Mouse (Mus musculus): Measurements from ENCODE around the gene Rgl2. TPM values are rescaled to one million over a fixed set of nuclear protein-coding genes. Genes with fewer than 3 reads are reported as not detected.
A peak's percentile ranks its signal among the peaks of the same experiment; 100 is the strongest.
"Not testable (repeated sequence)": the region's sequence is repeated elsewhere in the genome, so short reads cannot be mapped to it uniquely, and the experiment has no call there.

Rgl2 gene
- polyA plus RNA-seq, 1 experiment = 272 TPM

DNA sequence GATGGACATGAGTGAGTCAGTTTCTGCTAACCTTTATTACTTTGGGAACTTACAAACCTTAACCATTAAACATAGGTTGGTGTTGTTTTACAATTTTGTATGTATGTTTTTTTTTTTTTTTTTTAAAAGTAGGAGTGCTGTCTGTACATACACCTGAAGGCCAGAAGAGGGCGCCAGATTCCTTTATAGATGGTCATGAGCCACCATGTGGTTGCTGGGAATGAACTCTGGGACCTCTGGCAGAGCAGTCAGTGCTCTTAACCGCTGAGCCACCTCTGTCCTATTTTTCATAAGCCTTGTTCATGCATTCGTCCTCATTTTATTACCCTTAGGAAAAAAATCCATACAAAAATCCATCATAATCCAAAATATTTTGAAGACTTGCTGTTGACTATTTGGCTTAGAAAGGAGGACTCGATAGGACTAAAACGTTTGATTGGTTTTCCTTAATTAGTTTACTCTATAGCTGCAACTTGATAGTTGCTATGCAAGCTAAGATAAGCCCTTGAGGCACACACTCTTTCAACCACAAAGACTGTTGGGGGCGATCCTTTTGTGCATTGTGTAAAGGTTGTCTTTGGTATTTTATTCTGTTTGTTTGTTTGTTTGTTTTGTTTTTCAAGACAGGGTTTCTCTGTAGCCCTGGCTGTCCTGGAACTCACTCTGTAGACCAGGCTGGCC is 32.1 kb upstream of the Rgl2 start:
- no peak for TF ChIP-seq POLR2A (IDR thresholded peaks at IDR 0.05; ENCODE audit: borderline replicate concordance, extremely low read depth, low read depth, low read length)
- TF ChIP-seq CTCF (IDR thresholded peaks at IDR 0.05; ENCODE audit: insufficient read depth, low read length) = peak; percentile 54
- no peaks in the 10 kb centered on the region for H3K4me1 ChIP-seq (ENCODE audit: control insufficient read depth, insufficient read depth, low read length)
- no peak overlapping the region for H3K4me3 ChIP-seq (replicated peaks; ENCODE audit: extremely low read depth, low read depth, low read length)
- 42% methylated on average over 6 of the region's 6 CpGs for WGBS
- DNase-seq = no peak

DNA sequence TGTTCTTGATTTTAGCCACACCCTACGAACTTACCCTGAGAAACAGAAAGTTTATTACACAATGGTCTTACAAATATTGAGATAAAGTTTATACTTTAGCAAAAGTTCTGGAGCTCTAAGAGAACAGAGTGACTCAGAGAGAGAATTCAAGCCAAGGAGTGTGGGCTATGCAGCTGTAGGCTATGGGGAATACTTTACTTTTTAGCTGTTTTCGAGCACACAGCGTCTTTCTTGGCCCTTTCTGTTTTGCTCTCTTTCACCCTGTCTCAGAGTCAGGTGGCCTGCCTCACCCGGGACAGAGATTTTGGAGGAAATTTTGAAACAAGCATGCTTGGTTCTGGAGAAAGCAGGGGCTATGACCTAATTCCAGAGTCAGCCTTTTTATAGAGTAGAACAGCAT is 31.1 kb upstream of the Rgl2 start:
- not testable (repeated sequence) for DNase-seq; H3K4me1 ChIP-seq (ENCODE audit: control insufficient read depth, insufficient read depth, low read length); H3K4me3 ChIP-seq (replicated peaks; ENCODE audit: extremely low read depth, low read depth, low read length)
- WGBS = 71% methylated on average over 4 of the region's 4 CpGs

DNA sequence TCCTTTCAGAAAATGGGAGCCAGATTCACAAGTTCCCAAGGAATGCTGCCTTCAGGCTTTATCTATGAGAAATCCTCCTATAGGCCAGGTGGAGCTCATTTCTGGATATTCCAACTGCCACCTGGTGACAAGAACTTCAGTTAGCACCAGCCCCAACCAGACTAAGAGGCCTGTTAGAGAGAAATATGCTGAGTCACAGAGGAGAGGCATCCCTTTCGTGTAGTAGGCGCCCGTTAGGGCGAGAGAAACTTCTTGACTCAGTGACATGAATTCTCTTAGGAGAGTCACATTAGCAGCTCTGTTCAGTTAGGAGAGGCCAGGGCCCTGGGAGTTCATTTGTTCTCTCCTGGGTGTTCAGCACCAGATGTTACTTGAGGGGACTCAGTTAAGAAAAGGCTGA is 29.7 kb upstream of the Rgl2 start:
- no peak overlapping the region for H3K4me3 ChIP-seq (replicated peaks; ENCODE audit: extremely low read depth, low read depth, low read length)
- H3K4me1 ChIP-seq (ENCODE audit: control insufficient read depth, insufficient read depth, low read length) = no peaks in the 10 kb centered on the region
- WGBS = 72% methylated on average over 4 of the region's 4 CpGs
- no peak for DNase-seq
- no peak for TF ChIP-seq CTCF (IDR thresholded peaks at IDR 0.05; ENCODE audit: insufficient read depth, low read length)
- no peak for TF ChIP-seq POLR2A (IDR thresholded peaks at IDR 0.05; ENCODE audit: borderline replicate concordance, extremely low read depth, low read depth, low read length)

DNA sequence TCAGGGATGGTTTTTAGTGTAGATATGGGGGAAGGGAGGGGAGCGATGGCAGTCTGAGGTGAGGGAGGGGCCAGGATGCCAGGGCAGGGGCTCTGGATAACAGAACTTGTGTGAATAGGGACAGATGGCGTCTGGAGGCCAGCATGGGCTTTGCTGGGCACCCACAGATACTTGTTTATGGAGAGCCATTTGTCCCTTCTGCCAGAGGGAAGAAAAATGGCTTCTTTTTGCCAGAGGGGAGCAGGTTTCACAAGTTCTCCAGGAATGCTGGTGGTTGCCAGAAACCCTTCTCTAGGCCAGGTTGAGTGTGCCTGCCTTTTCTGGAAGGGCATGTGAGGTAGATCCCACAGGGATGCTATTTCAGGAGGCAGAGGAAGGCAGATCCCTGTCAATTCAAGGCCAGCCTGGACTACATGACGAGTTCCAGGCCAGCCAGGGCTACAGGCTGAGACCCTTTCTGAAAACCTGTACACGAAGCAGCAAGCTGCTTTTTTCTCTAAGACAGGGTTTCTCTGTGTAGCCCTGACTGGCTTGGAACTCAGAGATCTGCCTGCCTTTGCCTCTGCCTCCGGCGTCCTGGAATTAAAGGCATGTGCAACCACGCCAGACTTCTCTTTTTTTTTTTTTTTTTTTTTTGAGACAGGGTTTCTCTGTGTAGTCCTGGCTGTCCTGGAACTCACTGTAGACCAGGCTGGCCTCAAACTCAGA is 28.9 kb upstream of the Rgl2 start:
- DNase-seq = no peak
- Histone ChIP-seq H3K4me3 (replicated peaks; ENCODE audit: extremely low read depth, low read depth, low read length) (no peak overlapping the region), H3K4me1 (ENCODE audit: control insufficient read depth, insufficient read depth, low read length) (no peaks in the 10 kb centered on the region)
- 68% methylated on average over 7 of the region's 7 CpGs for WGBS
- TF ChIP-seq CTCF (IDR thresholded peaks at IDR 0.05; ENCODE audit: insufficient read depth, low read length) (no peak), POLR2A (IDR thresholded peaks at IDR 0.05; ENCODE audit: borderline replicate concordance, extremely low read depth, low read depth, low read length) (no peak)

DNA sequence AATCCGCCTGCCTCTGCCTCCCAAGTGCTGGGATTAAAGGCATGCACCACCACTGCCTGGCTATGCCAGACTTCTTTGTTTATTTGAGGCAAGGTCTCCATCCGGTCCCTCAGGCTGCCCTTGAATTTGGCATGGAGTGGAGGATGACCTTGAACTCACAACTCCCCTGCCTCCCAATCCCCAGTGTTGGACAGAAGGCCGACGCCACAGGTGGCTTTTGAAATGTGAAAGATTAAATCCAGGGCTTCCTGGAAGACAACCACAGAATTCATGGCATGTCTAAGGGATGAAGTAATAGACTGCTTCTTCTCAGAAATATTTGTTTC is 28.4 kb upstream of the Rgl2 start:
- Histone ChIP-seq H3K4me3 (replicated peaks; ENCODE audit: extremely low read depth, low read depth, low read length) (no peak overlapping the region), H3K4me1 (ENCODE audit: control insufficient read depth, insufficient read depth, low read length) (no peaks in the 10 kb centered on the region)
- no peak for DNase-seq
- no peak for TF ChIP-seq CTCF (IDR thresholded peaks at IDR 0.05; ENCODE audit: insufficient read depth, low read length)
- no peak for TF ChIP-seq POLR2A (IDR thresholded peaks at IDR 0.05; ENCODE audit: borderline replicate concordance, extremely low read depth, low read depth, low read length)
- 79% methylated on average over 4 of the region's 4 CpGs for WGBS

DNA sequence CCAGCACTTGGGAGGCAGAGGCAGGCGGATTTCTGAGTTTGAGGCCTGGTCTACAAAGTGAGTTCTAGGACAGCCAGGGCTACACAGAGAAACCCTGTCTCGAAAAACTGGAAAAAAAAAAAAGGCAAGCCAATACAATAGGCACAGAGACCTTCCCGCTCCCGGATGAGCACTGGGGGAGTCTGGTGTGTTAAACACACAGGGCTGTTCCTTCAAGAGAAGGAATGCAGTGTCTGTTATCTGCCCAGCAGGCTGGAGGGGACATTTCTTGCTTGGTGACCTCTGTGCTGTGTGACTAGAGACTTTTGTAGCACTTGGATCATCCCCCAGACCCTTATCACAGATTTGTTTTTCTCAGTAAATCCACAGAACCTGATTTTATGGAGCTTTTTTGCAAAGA is 27.7 kb upstream of the Rgl2 start:
- H3K4me3 ChIP-seq (replicated peaks; ENCODE audit: extremely low read depth, low read depth, low read length) = no peak overlapping the region
- TF ChIP-seq POLR2A (IDR thresholded peaks at IDR 0.05; ENCODE audit: borderline replicate concordance, extremely low read depth, low read depth, low read length) (no peak), CTCF (IDR thresholded peaks at IDR 0.05; ENCODE audit: insufficient read depth, low read length) (no peak)
- WGBS = 49% methylated on average over 4 of the region's 4 CpGs
- no peak for DNase-seq
- H3K4me1 ChIP-seq (ENCODE audit: control insufficient read depth, insufficient read depth, low read length) = no peaks in the 10 kb centered on the region

DNA sequence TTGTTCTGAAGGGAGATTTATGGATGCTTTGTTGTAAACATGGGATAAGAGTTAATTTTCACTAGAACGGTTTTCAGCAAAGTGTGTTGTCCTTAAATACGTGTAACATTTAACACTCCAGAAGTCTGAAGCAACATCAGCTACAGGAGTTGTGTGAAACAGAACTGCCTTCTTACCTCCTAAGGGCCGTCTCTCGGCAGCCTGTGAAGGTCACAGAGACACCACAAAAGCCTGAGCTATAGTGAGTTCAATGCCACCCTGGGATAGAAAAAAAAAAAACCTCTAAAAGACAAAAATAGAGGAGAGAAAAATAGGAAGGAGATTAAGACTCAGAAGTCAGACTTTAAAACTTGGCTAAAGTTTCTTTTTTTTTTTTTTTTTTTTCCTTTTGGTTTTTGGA is 27.3 kb upstream of the Rgl2 start:
- WGBS = 55% methylated on average over 4 of the region's 4 CpGs
- DNase-seq = no peak
- Histone ChIP-seq H3K4me3 (replicated peaks; ENCODE audit: extremely low read depth, low read depth, low read length) (no peak overlapping the region), H3K4me1 (ENCODE audit: control insufficient read depth, insufficient read depth, low read length) (no peaks in the 10 kb centered on the region)
- no peak for TF ChIP-seq CTCF (IDR thresholded peaks at IDR 0.05; ENCODE audit: insufficient read depth, low read length)
- no peak for TF ChIP-seq POLR2A (IDR thresholded peaks at IDR 0.05; ENCODE audit: borderline replicate concordance, extremely low read depth, low read depth, low read length)

DNA sequence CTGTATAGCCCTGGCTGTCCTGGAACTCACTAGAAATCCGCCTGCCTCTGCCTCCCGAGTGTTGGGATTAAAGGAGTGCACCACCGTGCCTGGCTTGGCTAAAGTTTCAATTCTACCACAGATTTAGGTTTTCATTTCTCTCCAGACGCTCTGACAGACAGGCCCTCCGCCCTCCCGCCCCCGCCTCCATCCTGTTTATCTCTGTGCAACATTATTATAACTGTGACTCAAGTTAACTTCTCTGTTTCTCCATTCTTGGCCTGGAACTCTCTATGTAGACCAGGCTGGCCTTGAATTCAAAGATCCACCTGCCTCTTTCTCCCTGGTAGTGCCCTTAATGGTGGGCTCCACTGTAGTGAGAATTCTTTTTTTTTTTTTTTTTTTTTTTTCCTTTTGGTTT is 26.9 kb upstream of the Rgl2 start:
- WGBS = 46% methylated on average over 7 of the region's 7 CpGs
- TF ChIP-seq POLR2A (IDR thresholded peaks at IDR 0.05; ENCODE audit: borderline replicate concordance, extremely low read depth, low read depth, low read length) = no peak
- no peak for TF ChIP-seq CTCF (IDR thresholded peaks at IDR 0.05; ENCODE audit: insufficient read depth, low read length)
- H3K4me1 ChIP-seq (ENCODE audit: control insufficient read depth, insufficient read depth, low read length) = no peaks in the 10 kb centered on the region

DNA sequence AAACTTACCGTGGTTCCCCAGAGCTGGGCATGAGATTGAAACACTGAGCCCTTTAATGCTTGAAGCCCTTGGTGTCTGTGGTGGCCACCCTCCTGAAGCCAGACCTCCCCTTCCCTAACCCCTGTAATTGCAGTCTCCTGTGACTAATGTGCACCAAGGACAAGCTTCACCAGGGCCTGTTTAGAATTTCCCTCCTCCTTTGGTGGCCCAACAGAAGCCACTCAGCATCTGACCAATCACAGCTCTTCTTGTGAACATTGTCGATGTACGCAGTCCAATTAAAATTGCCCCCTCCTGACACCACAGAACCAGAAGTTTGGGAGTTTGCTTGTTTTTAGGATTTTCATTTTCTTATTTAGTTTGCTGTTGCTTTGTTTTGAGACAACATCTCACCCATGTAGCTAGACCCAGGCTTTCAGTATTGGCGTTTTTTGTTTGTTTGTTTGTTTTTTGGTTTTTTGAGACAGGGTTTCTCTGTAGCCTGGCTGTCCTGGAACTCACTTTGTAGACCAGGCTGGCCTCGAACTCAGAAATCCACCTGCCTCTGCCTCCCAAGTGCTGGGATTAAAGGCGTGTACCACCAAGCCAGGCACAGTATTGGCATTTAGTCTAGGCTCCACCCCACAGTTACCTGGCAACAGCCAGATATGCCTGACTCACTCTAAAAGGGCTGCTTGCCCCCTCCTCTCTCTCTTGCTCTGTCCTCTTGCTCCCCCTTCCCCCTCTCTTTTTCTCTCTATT is 25.3 kb upstream of the Rgl2 start:
- 74% methylated on average over 6 of the region's 6 CpGs for WGBS
- H3K4me3 ChIP-seq (replicated peaks; ENCODE audit: extremely low read depth, low read depth, low read length); DNase-seq; H3K4me1 ChIP-seq (ENCODE audit: control insufficient read depth, insufficient read depth, low read length): not testable (repeated sequence)

More for the DNA sequence above, 26.9 kb upstream of the Rgl2 start:
- H3K4me3 ChIP-seq (replicated peaks; ENCODE audit: extremely low read depth, low read depth, low read length) = no peak overlapping the region
- DNase-seq = no peak

DNA sequence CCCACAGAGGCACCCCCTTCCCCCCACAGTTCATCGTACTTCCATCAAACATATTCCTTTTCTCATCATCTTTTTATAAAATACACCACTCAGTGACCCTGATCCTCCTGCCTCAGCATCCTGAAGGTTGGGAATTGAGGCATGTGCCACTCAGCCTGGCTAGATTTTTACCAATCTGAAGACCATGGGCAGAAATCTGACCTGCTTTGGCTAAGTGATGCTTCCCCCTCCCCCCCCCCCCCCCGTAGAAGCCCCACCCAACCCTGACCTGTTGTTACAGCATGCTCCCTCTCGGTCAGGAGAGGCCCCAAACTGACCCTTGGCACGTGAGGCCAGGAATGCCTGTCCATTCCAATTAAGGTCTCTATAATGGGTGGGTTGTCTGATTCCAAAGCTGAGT is 24.5 kb upstream of the Rgl2 start, which contains the start of gene Platr17:
Platr17 (plus strand) TSS at position 301 of the 400 bp plus-strand sequence.
- DNase-seq; H3K4me1 ChIP-seq (ENCODE audit: control insufficient read depth, insufficient read depth, low read length); H3K4me3 ChIP-seq (replicated peaks; ENCODE audit: extremely low read depth, low read depth, low read length): not testable (repeated sequence)
- WGBS = 47% methylated on average over 4 of the region's 4 CpGs
